Mouse (Mus musculus) intestine, embryonic 16.5 days (tissue): ENCODE results near the gene Gm28635. TPM values are rescaled to one million over a fixed set of nuclear protein-coding genes. Genes with fewer than 3 reads are reported as not detected.

Experiments used
- ATAC-seq: fragments of 200-750 bp; cut with Nextera tagmentation; 2 replicates; pipeline ENCODE4 v1.8.0; 2017; ENCODE audit warnings: moderate TSS enrichment, moderate library complexity
- H3K27ac ChIP-seq: fragments of 300-500 bp; sonication (generic); 2 replicates; pipeline ENCODE4 v1.5.1; 2014; ENCODE audit warnings: mild to moderate bottlenecking, low read length
- H3K27me3 ChIP-seq: fragments of 300-500 bp; sonication (generic); replicated peaks from 2 replicates; pipeline ENCODE4 v1.6.1; 2014; ENCODE audit warnings: low read length, control low read depth, mixed read lengths; ENCODE audit not compliant: control insufficient read depth, insufficient read depth
- H3K36me3 ChIP-seq: fragments of 300-500 bp; sonication (generic); 2 replicates; pipeline ENCODE4 v1.6.1; 2014; ENCODE audit warnings: low read length, control low read depth; ENCODE audit not compliant: control insufficient read depth, insufficient read depth
- H3K4me1 ChIP-seq: fragments of 300-500 bp; sonication (generic); 2 replicates; pipeline ENCODE4 v1.6.1; 2014; ENCODE audit warnings: low read length, control low read depth, mixed read lengths; ENCODE audit not compliant: control insufficient read depth, insufficient read depth
- H3K4me2 ChIP-seq: fragments of 300-500 bp; sonication (generic); 2 replicates; pipeline ENCODE4 v1.6.1; 2014; ENCODE audit warnings: low read depth, low read length, control low read depth
- H3K4me3 ChIP-seq: fragments of 300-500 bp; sonication (generic); 2 replicates; pipeline ENCODE4 v1.5.1; 2014; ENCODE audit warnings: mild to moderate bottlenecking, low read length
- H3K9ac ChIP-seq: fragments of 300-500 bp; sonication (generic); 2 replicates; pipeline ENCODE4 v1.6.1; 2014; ENCODE audit warnings: low read depth, low read length
- H3K9me3 ChIP-seq: fragments of 300-500 bp; sonication (generic); 2 replicates; pipeline ENCODE4 v1.6.1; 2016; ENCODE audit warnings: low read length, control low read depth; ENCODE audit not compliant: control insufficient read depth
- WGBS: fragments of 180-500 bp; shearing (Covaris S2); extraction: QIAGEN DNeasy Blood & Tissue Kit; methylation state at CpG from one replicate; pipeline ENCODE4 v1.1.7; 2014; 5-methylcytosine and 5-hydroxymethylcytosine counted together
- polyA plus RNA-seq: library from polyadenylated mRNA; unstranded; fragments of >200 nt; fragmentation: Nextera tagmentation; extraction: Ambion mirVana; gene quantifications from 2 replicates; pipeline ENCODE4 v1.2.1, GENCODE M21; 2015

Gene Gm28635
- polyA plus RNA-seq, 1 experiment from 2014 or later = not detected

- Histone ChIP-seq H3K27me3 (no peaks in the 10 kb centered on the region), H3K4me2 (no peak overlapping the region), H3K36me3 (peaks cover 3% of the 10 kb centered on the region; the same call in 1 of the 2 replicates), H3K27ac (no peak overlapping the region), H3K9me3 (no peaks in the 10 kb centered on the region), H3K4me1 (no peaks in the 10 kb centered on the region), H3K4me3 (no peak overlapping the region), H3K9ac (no peak overlapping the region)
- no peak for ATAC-seq
- 82% methylated on average over 5 of the region's 5 CpGs for WGBS
Observed at GRCm38 (mm10) chr2:84582286-84582685, 95.6 kb downstream of the Gm28635 start.

GRCm38 (mm10) chr2:84581208-84581607 lies 96.6 kb downstream of the Gm28635 start:
- Histone ChIP-seq H3K27ac (no peak overlapping the region), H3K9ac (no peak overlapping the region), H3K4me3 (no peak overlapping the region), H3K9me3 (no peaks in the 10 kb centered on the region), H3K4me2 (no peak overlapping the region), H3K27me3 (no peaks in the 10 kb centered on the region), H3K4me1 (no peaks in the 10 kb centered on the region), H3K36me3 (peaks cover 3% of the 10 kb centered on the region; the same call in 1 of the 2 replicates)
- 92% methylated on average over 2 of the region's 3 CpGs for WGBS
- ATAC-seq = no peak

- Histone ChIP-seq H3K9ac (no peak overlapping the region), H3K4me1 (no peaks in the 10 kb centered on the region), H3K27ac (no peak overlapping the region), H3K9me3 (no peaks in the 10 kb centered on the region), H3K36me3 (peaks cover 3% of the 10 kb centered on the region; the same call in 1 of the 2 replicates), H3K27me3 (no peaks in the 10 kb centered on the region), H3K4me2 (no peak overlapping the region), H3K4me3 (no peak overlapping the region)
- 94% methylated on average over 2 of the region's 2 CpGs for WGBS
- ATAC-seq = no peak
Observed at GRCm38 (mm10) chr2:84579311-84579710, 98.5 kb downstream of the Gm28635 start.

GRCm38 (mm10) chr2:84574130-84574529 lies 103.7 kb downstream of the Gm28635 start:
- no peak overlapping the region for H3K4me3 ChIP-seq
- no peak for ATAC-seq
- WGBS = 89% methylated on average over 4 of the region's 4 CpGs

GRCm38 (mm10) chr2:84556888-84557514 lies 120.8 kb downstream of the Gm28635 start:
- Histone ChIP-seq H3K9me3 (no peaks in the 10 kb centered on the region), H3K9ac (no peak overlapping the region), H3K4me1 (no peaks in the 10 kb centered on the region), H3K27ac (no peak overlapping the region), H3K36me3 (no peaks in the 10 kb centered on the region), H3K4me2 (peak overlapping the region; percentile 9; the same call in 1 of the 2 replicates), H3K4me3 (peak overlapping the region; percentile 4; the same call in 1 of the 2 replicates), H3K27me3 (no peaks in the 10 kb centered on the region)
- ATAC-seq = no peak
- 47% methylated on average over 10 of the region's 10 CpGs for WGBS

More at GRCm38 (mm10) chr2:84574130-84574529, 103.7 kb downstream of the Gm28635 start:
- H3K36me3 ChIP-seq = peaks cover 3% of the 10 kb centered on the region; the same call in 1 of the 2 replicates
- H3K27ac ChIP-seq = no peak overlapping the region
- H3K27me3 ChIP-seq = no peaks in the 10 kb centered on the region
- H3K9me3 ChIP-seq = no peaks in the 10 kb centered on the region
- H3K4me2 ChIP-seq = no peak overlapping the region
- no peak overlapping the region for H3K9ac ChIP-seq
- H3K4me1 ChIP-seq = no peaks in the 10 kb centered on the region

Other genes with a start within 250 kb of the Gm28635 start
- gene Tfpi, start 201.3 kb downstream of the Gm28635 start, polyA plus RNA-seq = 36.5 and 39.3 TPM in 2 replicates
- 57.2 and 64.1 TPM in 2 replicates for gene Ctnnd1, start 27.3 kb downstream of the Gm28635 start, polyA plus RNA-seq
- gene Btbd18, start 19.0 kb downstream of the Gm28635 start, polyA plus RNA-seq = 0.07 and 0.12 TPM in 2 replicates
- gene Selenoh, start 7.3 kb downstream of the Gm28635 start, polyA plus RNA-seq = 184 and 206 TPM in 2 replicates
- 29.0 and 31.6 TPM in 2 replicates for gene Med19, start 361 bp upstream of the Gm28635 start, polyA plus RNA-seq
- gene Tmx2, start 1.1 kb upstream of the Gm28635 start, polyA plus RNA-seq = 151 and 163 TPM in 2 replicates
- 18.3 and 23.4 TPM in 2 replicates for gene Zdhhc5, start 37.1 kb upstream of the Gm28635 start, polyA plus RNA-seq
- 28.3 and 28.4 TPM in 2 replicates for gene Clp1, start 49.3 kb upstream of the Gm28635 start, polyA plus RNA-seq
- 4.3 and 6.0 TPM in 2 replicates for gene Ypel4, start 56.0 kb upstream of the Gm28635 start, polyA plus RNA-seq
- 5.1 and 5.4 TPM in 2 replicates for gene Gm19426, start 65.6 kb upstream of the Gm28635 start, polyA plus RNA-seq
- 62.5 and 62.6 TPM in 2 replicates for gene Serping1, start 97.4 kb upstream of the Gm28635 start, polyA plus RNA-seq
- 47.5 and 49.9 TPM in 2 replicates for gene Ube2l6, start 120.8 kb upstream of the Gm28635 start, polyA plus RNA-seq
- 0.10 and 0.17 TPM in 2 replicates for gene Smtnl1, start 144.6 kb upstream of the Gm28635 start, polyA plus RNA-seq
- gene Timm10, start 149.0 kb upstream of the Gm28635 start, polyA plus RNA-seq = 59.7 and 61.5 TPM in 2 replicates
- gene Slc43a1, start 160.8 kb upstream of the Gm28635 start, polyA plus RNA-seq = 12.8 and 14.6 TPM in 2 replicates
- gene Rtn4rl2, start 208.7 kb upstream of the Gm28635 start, polyA plus RNA-seq = 0.57 and 0.61 TPM in 2 replicates